Mouse (Mus musculus): ENCODE measurements at regions not wholly inside any gene's neighbourhood (a gene's known extent, or its start where the extent isn't known, plus 50 kb on each side); places are given as distances from the start of the nearest gene placed in this dataset.

GRCm38 (mm10) chr5:75761459-75762310 lies 187.0 kb downstream of the Kit start:
- no peaks in the 10 kb centered on the region for H3K4me1 ChIP-seq
- H3K9ac ChIP-seq, result no peak overlapping the region
- no peak overlapping the region for H3K4me3 ChIP-seq (replicated peaks)
- H3K27me3 ChIP-seq, result no peaks in the 10 kb centered on the region
- no peak for ATAC-seq (ENCODE audit: insufficient number of reproducible peaks, low FRiP score, low TSS enrichment, low read depth)
- WGBS, result 76% methylated on average over 11 of the region's 11 CpGs
- H3K9me3 ChIP-seq (replicated peaks), result no peaks in the 10 kb centered on the region
- no peak overlapping the region for H3K27ac ChIP-seq (replicated peaks)
- H3K36me3 ChIP-seq, result no peaks in the 10 kb centered on the region
- no peak overlapping the region for H3K4me2 ChIP-seq (replicated peaks)

DNA sequence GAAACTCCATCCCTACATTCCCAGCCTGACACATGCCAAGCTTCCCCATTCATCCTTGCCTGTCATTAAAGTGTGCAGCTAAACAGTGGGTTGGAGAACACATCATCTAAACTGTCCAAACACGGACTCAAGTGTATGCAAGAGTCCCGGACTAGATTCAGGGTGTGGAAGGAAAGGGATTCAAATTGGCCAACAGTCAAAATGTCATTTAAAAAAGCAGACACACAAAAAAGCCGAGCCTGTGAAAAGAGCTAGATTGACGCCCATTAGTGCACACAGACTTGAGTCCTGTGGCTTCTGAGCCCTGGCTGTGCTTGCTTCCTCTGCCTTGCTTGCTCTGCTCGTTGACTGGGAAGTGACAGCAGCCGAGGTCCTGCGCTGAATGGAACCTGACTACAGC lies 181.5 kb downstream of the Kit start:
- no peak overlapping the region for H3K27ac ChIP-seq (replicated peaks)
- H3K4me1 ChIP-seq, result no peaks in the 10 kb centered on the region
- H3K9me3 ChIP-seq (replicated peaks), result no peaks in the 10 kb centered on the region
- no peaks in the 10 kb centered on the region for H3K36me3 ChIP-seq
- ATAC-seq (ENCODE audit: insufficient number of reproducible peaks, low FRiP score, low TSS enrichment, low read depth), result no peak
- H3K27me3 ChIP-seq, result no peaks in the 10 kb centered on the region
- no peak overlapping the region for H3K4me2 ChIP-seq (replicated peaks)
- no peak overlapping the region for H3K4me3 ChIP-seq (replicated peaks)
- H3K9ac ChIP-seq, result no peak overlapping the region
- 70% methylated on average over 7 of the region's 7 CpGs for WGBS

- Histone ChIP-seq H3K27me3 (no peaks in the 10 kb centered on the region), H3K9ac (no peak overlapping the region), H3K4me3 (replicated peaks) (no peak overlapping the region), H3K4me2 (replicated peaks) (no peak overlapping the region), H3K9me3 (replicated peaks) (no peaks in the 10 kb centered on the region), H3K36me3 (no peaks in the 10 kb centered on the region), H3K27ac (replicated peaks) (no peak overlapping the region), H3K4me1 (no peaks in the 10 kb centered on the region)
- 64% methylated on average over 7 of the region's 7 CpGs for WGBS
- ATAC-seq (ENCODE audit: insufficient number of reproducible peaks, low FRiP score, low TSS enrichment, low read depth), result no peak
Observed at GRCm38 (mm10) chr5:75754356-75754755, 179.6 kb downstream of the Kit start.

- Histone ChIP-seq H3K4me2 (replicated peaks) (no peak overlapping the region), H3K36me3 (no peaks in the 10 kb centered on the region), H3K9ac (no peak overlapping the region), H3K27me3 (no peaks in the 10 kb centered on the region), H3K4me3 (replicated peaks) (no peak overlapping the region), H3K27ac (replicated peaks) (no peak overlapping the region), H3K9me3 (replicated peaks) (no peaks in the 10 kb centered on the region), H3K4me1 (no peaks in the 10 kb centered on the region)
- no peak for ATAC-seq (ENCODE audit: insufficient number of reproducible peaks, low FRiP score, low TSS enrichment, low read depth)
- 49% methylated on average over 9 of the region's 9 CpGs for WGBS
Observed at GRCm38 (mm10) chr5:75745311-75745710, 170.6 kb downstream of the Kit start.

DNA sequence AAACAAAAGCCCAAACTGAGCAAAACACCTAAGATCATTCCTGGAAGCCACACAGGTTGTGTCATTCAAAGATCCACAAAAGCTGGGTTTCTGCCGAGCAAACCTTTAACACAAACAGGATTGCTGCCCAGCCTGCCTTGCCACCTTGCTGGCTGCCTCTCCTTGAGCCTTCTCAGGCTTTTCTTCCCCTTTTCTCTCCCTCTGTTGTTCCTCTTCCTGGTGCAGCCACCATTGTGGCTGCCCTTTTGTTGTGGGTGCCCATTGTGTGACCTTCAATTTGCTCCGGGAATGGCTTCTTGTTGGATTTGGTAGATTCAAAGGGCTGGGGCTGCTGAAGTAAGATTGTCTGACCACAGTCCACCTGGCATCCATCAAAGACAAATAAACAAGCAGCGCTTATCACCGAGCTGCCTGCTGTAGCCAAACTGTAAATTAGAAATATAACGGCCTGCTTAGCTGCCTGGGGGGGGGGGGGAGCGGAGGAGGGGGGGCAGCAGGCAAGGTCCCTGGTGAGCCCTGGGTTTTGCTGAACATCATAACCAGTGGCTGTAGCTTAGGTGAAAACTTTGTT lies 169.8 kb downstream of the Kit start:
- ATAC-seq (ENCODE audit: insufficient number of reproducible peaks, low FRiP score, low TSS enrichment, low read depth), result no peak
- no peak overlapping the region for H3K4me2 ChIP-seq (replicated peaks)
- H3K4me3 ChIP-seq (replicated peaks), result no peak overlapping the region
- H3K9ac ChIP-seq, result no peak overlapping the region
- no peak overlapping the region for H3K27ac ChIP-seq (replicated peaks)
- no peaks in the 10 kb centered on the region for H3K36me3 ChIP-seq
- no peaks in the 10 kb centered on the region for H3K4me1 ChIP-seq
- WGBS, result 40% methylated on average over 6 of the region's 6 CpGs
- H3K27me3 ChIP-seq, result no peaks in the 10 kb centered on the region
- no peaks in the 10 kb centered on the region for H3K9me3 ChIP-seq (replicated peaks)

- H3K36me3 ChIP-seq, result no peaks in the 10 kb centered on the region
- H3K27me3 ChIP-seq, result no peaks in the 10 kb centered on the region
- H3K4me1 ChIP-seq, result no peaks in the 10 kb centered on the region
- H3K9ac ChIP-seq, result no peak overlapping the region
- no peak overlapping the region for H3K4me2 ChIP-seq (replicated peaks)
- H3K4me3 ChIP-seq (replicated peaks), result no peak overlapping the region
- no peak for ATAC-seq (ENCODE audit: insufficient number of reproducible peaks, low FRiP score, low TSS enrichment, low read depth)
- no peak overlapping the region for H3K27ac ChIP-seq (replicated peaks)
- 51% methylated on average over 8 of the region's 8 CpGs for WGBS
- H3K9me3 ChIP-seq (replicated peaks), result no peaks in the 10 kb centered on the region
Observed at GRCm38 (mm10) chr5:75739336-75739735, 164.6 kb downstream of the Kit start.

DNA sequence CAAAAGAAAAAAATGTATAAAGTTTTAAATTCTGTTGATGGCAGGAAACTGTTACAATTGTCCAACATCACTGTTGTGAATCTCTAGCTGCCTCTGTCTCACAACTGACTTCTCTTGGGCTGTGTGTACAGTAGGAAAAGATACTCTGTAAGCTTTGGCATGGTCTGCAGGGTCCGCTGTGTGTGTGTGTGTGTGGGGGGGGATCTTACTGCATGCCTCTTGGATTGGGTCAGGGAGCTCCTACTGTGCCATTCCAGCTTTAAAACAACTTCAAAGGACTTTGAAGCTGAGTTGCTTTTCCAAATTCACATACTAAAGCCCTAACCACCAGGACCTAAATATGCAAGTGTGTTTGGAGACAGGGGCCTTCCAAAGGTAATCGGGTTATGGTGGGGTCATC lies 163.7 kb downstream of the Kit start:
- 78% methylated on average over 2 of the region's 2 CpGs for WGBS
- Histone ChIP-seq H3K9me3 (replicated peaks) (no peaks in the 10 kb centered on the region), H3K4me3 (replicated peaks) (no peak overlapping the region), H3K4me2 (replicated peaks) (no peak overlapping the region), H3K27me3 (no peaks in the 10 kb centered on the region), H3K27ac (replicated peaks) (no peak overlapping the region), H3K4me1 (no peaks in the 10 kb centered on the region), H3K9ac (no peak overlapping the region), H3K36me3 (no peaks in the 10 kb centered on the region)
- ATAC-seq (ENCODE audit: insufficient number of reproducible peaks, low FRiP score, low TSS enrichment, low read depth), result no peak

DNA sequence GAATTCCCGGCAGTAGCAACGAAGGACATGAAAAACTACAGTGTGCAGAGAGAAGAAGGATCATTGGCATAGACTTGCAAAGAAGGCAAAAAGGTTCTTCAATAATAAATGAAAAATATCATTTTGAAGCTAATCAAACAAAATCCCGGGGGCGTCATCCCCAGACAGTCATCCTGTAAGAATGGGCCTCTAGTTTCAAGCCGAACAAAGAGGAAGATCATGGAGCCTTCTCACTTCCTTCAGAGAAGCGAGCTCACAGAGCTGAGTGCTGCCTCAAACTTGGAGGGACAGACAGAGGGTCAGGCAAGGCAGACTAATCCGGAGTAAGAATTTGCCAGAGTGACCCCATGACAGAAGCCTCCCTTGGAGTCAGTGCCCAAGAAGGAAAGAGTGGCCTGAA lies 163.0 kb downstream of the Kit start:
- Histone ChIP-seq H3K9me3 (replicated peaks) (no peaks in the 10 kb centered on the region), H3K9ac (no peak overlapping the region), H3K4me1 (no peaks in the 10 kb centered on the region), H3K4me2 (replicated peaks) (no peak overlapping the region), H3K27me3 (no peaks in the 10 kb centered on the region), H3K36me3 (no peaks in the 10 kb centered on the region), H3K27ac (replicated peaks) (no peak overlapping the region), H3K4me3 (replicated peaks) (no peak overlapping the region)
- ATAC-seq (ENCODE audit: insufficient number of reproducible peaks, low FRiP score, low TSS enrichment, low read depth), result no peak
- 87% methylated on average over 7 of the region's 7 CpGs for WGBS

GRCm38 (mm10) chr5:75736318-75736717 lies 161.6 kb downstream of the Kit start:
- no peaks in the 10 kb centered on the region for H3K9me3 ChIP-seq (replicated peaks)
- no peak overlapping the region for H3K4me2 ChIP-seq (replicated peaks)
- no peaks in the 10 kb centered on the region for H3K36me3 ChIP-seq
- H3K27ac ChIP-seq (replicated peaks), result no peak overlapping the region
- no peak for ATAC-seq (ENCODE audit: insufficient number of reproducible peaks, low FRiP score, low TSS enrichment, low read depth)
- no peak overlapping the region for H3K4me3 ChIP-seq (replicated peaks)
- H3K27me3 ChIP-seq, result no peaks in the 10 kb centered on the region
- no peaks in the 10 kb centered on the region for H3K4me1 ChIP-seq
- no peak overlapping the region for H3K9ac ChIP-seq

DNA sequence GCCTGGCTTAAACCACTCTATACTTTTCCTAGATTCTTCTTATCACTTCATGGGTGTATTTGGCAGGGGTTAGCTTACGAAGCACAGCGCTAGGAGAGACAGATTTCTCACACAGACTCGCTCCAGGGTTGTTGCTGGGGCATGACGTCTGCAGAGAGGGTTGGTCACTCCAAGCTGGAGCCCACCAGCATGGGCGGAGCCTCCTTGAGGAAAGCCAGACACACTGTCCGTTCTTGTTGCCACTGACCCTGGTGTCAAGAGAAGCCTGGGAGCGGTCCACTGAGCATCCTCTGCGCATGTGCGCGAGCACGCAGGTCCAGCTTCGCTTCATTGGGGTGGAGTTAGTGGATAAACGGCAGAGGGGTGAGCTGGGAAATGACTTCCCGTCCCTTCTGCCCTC lies 159.8 kb downstream of the Kit start:
- no peaks in the 10 kb centered on the region for H3K4me1 ChIP-seq
- no peaks in the 10 kb centered on the region for H3K9me3 ChIP-seq (replicated peaks)
- no peak overlapping the region for H3K9ac ChIP-seq
- H3K27ac ChIP-seq (replicated peaks), result no peak overlapping the region
- ATAC-seq (ENCODE audit: insufficient number of reproducible peaks, low FRiP score, low TSS enrichment, low read depth), result no peak
- H3K4me2 ChIP-seq (replicated peaks), result no peak overlapping the region
- H3K27me3 ChIP-seq, result no peaks in the 10 kb centered on the region
- H3K4me3 ChIP-seq (replicated peaks), result no peak overlapping the region
- H3K36me3 ChIP-seq, result no peaks in the 10 kb centered on the region
- WGBS, result 86% methylated on average over 14 of the region's 14 CpGs

DNA sequence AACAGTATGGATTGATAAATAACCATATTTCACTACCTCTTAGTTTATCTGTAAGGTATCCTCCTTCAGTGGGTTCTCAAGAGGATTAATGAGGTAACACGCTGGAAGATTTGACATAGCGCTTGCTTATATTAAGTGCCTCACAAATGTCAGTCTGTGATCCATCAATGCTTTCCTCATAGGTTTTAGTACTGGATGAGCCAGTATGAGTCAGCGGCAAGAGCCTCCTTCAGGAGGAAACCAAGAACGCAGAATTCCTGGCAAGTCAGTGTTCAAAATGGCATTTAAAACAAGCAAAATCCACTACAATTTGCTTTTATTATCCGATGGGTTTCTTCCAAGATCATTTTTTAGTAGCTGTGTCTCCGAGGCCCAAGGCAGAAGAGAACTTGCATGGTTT lies 159.3 kb downstream of the Kit start:
- Histone ChIP-seq H3K9ac (no peak overlapping the region), H3K4me3 (replicated peaks) (no peak overlapping the region), H3K4me1 (no peaks in the 10 kb centered on the region), H3K9me3 (replicated peaks) (no peaks in the 10 kb centered on the region), H3K4me2 (replicated peaks) (no peak overlapping the region), H3K27me3 (no peaks in the 10 kb centered on the region), H3K27ac (replicated peaks) (no peak overlapping the region), H3K36me3 (no peaks in the 10 kb centered on the region)
- WGBS, result 89% methylated on average over 6 of the region's 6 CpGs
- ATAC-seq (ENCODE audit: insufficient number of reproducible peaks, low FRiP score, low TSS enrichment, low read depth), result no peak

- Histone ChIP-seq H3K4me1 (no peaks in the 10 kb centered on the region), H3K4me3 (replicated peaks) (no peak overlapping the region), H3K27ac (replicated peaks) (no peak overlapping the region), H3K9me3 (replicated peaks) (no peaks in the 10 kb centered on the region), H3K4me2 (replicated peaks) (no peak overlapping the region), H3K36me3 (no peaks in the 10 kb centered on the region), H3K27me3 (no peaks in the 10 kb centered on the region), H3K9ac (no peak overlapping the region)
- WGBS, result 74% methylated on average over 4 of the region's 4 CpGs
- ATAC-seq (ENCODE audit: insufficient number of reproducible peaks, low FRiP score, low TSS enrichment, low read depth), result no peak
Observed at GRCm38 (mm10) chr5:75731236-75731635, 156.5 kb downstream of the Kit start.

Data from embryonic facial prominence, embryonic 15.5 days (tissue).